Mouse (Mus musculus) liver, embryonic 11.5 days (tissue): ENCODE data around the gene Cenpb. TPM values are rescaled to one million over a fixed set of nuclear protein-coding genes. Genes with fewer than 3 reads are reported as not detected.
"Not testable (repeated sequence)": the region's sequence is repeated elsewhere in the genome, so short reads cannot be mapped to it uniquely, and the experiment has no call there.

Experiments
- ATAC-seq: fragments of 200-750 bp; cut with Nextera tagmentation; replicated peaks from 2 replicates; pipeline ENCODE4 v1.8.0; 2017; ENCODE audit warnings: moderate number of reproducible peaks, mild to moderate bottlenecking, moderate TSS enrichment, moderate library complexity; ENCODE audit not compliant: low FRiP score
- DNase-seq: peaks from one replicate; pipeline ENCODE4 v3.0.0-alpha.2; 2017; ENCODE audit warnings: low spot score
- H3K27ac ChIP-seq: fragments of 300-500 bp; sonication (generic); 2 replicates; pipeline ENCODE4 v1.5.1; 2014; ENCODE audit warnings: mild to moderate bottlenecking, low read depth, low read length, control low read depth
- H3K27me3 ChIP-seq: fragments of 300-500 bp; sonication (generic); replicated peaks from 2 replicates; pipeline ENCODE4 v1.6.1; 2014; ENCODE audit warnings: low read length, mixed read lengths; ENCODE audit not compliant: control insufficient read depth, insufficient read depth
- H3K36me3 ChIP-seq: fragments of 300-500 bp; sonication (generic); 2 replicates; pipeline ENCODE4 v1.6.1; 2014; ENCODE audit warnings: mild to moderate bottlenecking, low read length, moderate library complexity, mixed read lengths; ENCODE audit not compliant: control insufficient read depth, insufficient read depth
- H3K4me1 ChIP-seq: fragments of 300-500 bp; sonication (generic); replicated peaks from 2 replicates; pipeline ENCODE4 v1.6.1; 2014; ENCODE audit warnings: low read length, mixed read lengths; ENCODE audit not compliant: control insufficient read depth, insufficient read depth
- H3K4me2 ChIP-seq: fragments of 300-500 bp; sonication (generic); 2 replicates; pipeline ENCODE4 v1.6.1; 2014; ENCODE audit warnings: mild to moderate bottlenecking, control low read depth, moderate library complexity
- H3K4me3 ChIP-seq: fragments of 300-500 bp; sonication (generic); 2 replicates; pipeline ENCODE4 v1.5.1; 2014; ENCODE audit warnings: low read depth, low read length, control low read depth
- H3K9ac ChIP-seq: fragments of 300-500 bp; sonication (generic); 2 replicates; pipeline ENCODE4 v1.6.1; 2014; ENCODE audit warnings: low read depth, low read length, control low read depth
- H3K9me3 ChIP-seq: fragments of 300-500 bp; sonication (generic); 2 replicates; pipeline ENCODE4 v1.6.1; 2016; ENCODE audit warnings: low read length, inconsistent platforms, mixed read lengths; ENCODE audit not compliant: control insufficient read depth
- WGBS: fragments of 180-500 bp; shearing (Covaris S2); extraction: QIAGEN DNeasy Blood & Tissue Kit; methylation state at CpG from one replicate; pipeline ENCODE4 v1.1.7; 2014; 5-methylcytosine and 5-hydroxymethylcytosine counted together
- polyA plus RNA-seq: library from polyadenylated mRNA; unstranded; fragments of >200 nt; fragmentation: Nextera tagmentation; extraction: Ambion mirVana; gene quantifications from 2 replicates; pipeline ENCODE4 v1.2.1, GENCODE M21; 2014

Gene Cenpb
- 3.8 and 4.9 TPM in 2 replicates for polyA plus RNA-seq

DNA sequence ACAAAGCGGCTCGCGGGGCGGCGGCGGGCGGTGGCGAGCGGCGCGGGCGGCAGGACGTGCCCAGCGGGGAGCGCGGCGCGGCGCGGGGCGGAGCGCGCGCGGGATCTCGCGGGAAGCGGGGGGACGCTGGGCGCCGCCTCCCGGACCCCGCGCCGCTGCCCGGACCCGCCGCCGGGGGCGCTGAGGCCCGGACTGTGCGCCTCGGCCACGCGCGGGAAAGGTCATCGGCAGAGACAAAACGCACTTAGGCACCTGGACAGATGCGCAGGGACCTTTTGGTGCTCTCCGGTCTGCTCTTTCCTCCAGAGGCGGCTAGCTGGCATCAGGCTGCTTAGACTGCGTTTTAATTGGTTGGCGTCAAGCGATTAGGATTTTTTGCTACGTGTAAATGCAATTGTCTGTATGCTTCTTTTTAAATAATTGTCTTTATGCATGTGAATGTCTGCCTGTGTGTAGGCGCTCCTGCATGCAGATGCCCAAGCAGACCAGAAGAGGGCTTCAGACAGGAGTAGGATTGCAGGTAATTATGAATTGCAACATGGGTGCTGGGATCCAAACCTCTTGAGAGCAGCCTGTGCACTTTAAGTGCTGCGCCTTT lies at the start of gene Cenpb:
Gene Cenpb (minus strand): TSS at position 78 of the 598 bp plus-strand sequence.
- peak within 1 kb of the TSS; percentile 84 for H3K27ac ChIP-seq
- ATAC-seq (peak; percentile 81), DNase-seq (peak; percentile 76)
- WGBS: 3% methylated on average over 57 of the region's 57 CpGs
- no peaks in the 10 kb centered on the region for H3K9me3 ChIP-seq
- peaks cover 5% of the 10 kb centered on the region; the same call in 1 of the 2 replicates for H3K36me3 ChIP-seq
- peak within 1 kb of the TSS; percentile 92 for H3K9ac ChIP-seq
- peak within 1 kb of the TSS; percentile 86 for H3K4me3 ChIP-seq
- H3K4me2 ChIP-seq: peak within 1 kb of the TSS; percentile 94
- H3K4me1 ChIP-seq: peaks cover 24% of the 10 kb centered on the region
- no peaks in the 10 kb centered on the region for H3K27me3 ChIP-seq

DNA sequence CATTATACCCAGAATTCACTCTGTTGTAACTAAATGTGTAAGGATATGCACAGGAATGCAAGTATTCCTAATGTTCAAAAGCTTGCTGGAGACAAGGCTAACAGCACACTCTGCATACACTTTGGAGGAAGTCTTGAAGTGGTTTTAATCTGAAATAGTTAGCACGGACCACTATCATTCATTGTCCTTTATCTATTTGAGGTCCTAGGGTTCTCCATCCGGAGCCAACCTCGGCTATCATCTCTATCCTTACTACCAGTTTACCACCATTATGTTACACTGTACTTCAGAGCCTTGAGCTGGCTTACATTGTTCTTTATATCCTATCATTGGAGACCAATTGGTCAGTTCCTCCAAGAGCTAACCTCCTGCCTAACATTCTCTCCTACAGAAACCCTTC lies 47.4 kb upstream of the Cenpb start:
- Histone ChIP-seq H3K4me1 (peaks cover 23% of the 10 kb centered on the region), H3K27me3 (no peaks in the 10 kb centered on the region), H3K36me3 (no peaks in the 10 kb centered on the region), H3K9ac (no peak overlapping the region), H3K27ac (no peak overlapping the region), H3K4me2 (no peak overlapping the region), H3K9me3 (no peaks in the 10 kb centered on the region), H3K4me3 (no peak overlapping the region)
- no peak for DNase-seq
- 66% methylated on average over 3 of the region's 3 CpGs for WGBS
- no peak for ATAC-seq

DNA sequence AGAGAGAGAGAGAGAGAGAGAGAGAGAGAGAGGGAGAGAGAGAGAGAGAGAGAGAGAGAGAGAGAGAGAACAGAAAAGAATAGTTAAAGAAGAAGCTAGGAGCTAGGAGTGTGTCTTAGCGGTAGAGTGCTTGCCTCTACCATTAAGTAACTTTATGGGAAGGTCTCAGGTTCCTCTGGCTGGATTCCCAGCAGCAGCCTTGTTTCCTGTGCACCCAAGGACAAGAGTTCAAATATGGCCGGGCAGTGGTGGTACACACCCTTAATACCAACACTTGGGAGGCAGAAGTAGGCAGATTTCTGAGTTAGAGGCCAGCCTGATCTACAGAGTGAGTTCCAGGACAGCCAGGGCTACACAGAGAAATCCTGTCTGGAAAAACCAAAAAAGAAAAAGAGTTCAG lies 46.8 kb upstream of the Cenpb start:
- H3K9me3 ChIP-seq, ATAC-seq, H3K9ac ChIP-seq, H3K27ac ChIP-seq, H3K27me3 ChIP-seq, H3K4me2 ChIP-seq, DNase-seq, H3K4me3 ChIP-seq, H3K36me3 ChIP-seq: not testable (repeated sequence)
- peaks cover 28% of the 10 kb centered on the region for H3K4me1 ChIP-seq
- 70% methylated on average over 2 of the region's 2 CpGs for WGBS

DNA sequence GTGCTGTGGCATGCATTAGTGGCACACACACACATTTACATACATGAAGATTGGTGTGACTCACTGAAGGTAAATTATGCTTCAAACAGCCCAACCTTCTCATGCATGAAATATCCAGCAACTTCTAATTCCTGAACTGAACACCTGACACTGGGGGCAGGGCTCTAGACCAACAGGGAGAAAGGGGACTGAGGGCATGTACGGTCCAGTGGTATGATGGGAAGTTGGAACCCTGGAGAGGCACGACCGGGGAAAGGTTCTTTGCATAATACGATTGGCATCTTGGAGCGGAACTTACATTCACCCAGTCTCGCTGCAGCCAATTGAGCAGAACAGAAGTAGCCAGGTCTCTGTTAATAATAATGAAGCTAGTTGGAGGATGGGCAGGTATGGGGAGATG lies 45.3 kb upstream of the Cenpb start:
- ATAC-seq: no peak
- no peak overlapping the region for H3K4me3 ChIP-seq
- peaks cover 30% of the 10 kb centered on the region for H3K4me1 ChIP-seq
- 92% methylated on average over 6 of the region's 6 CpGs for WGBS
- no peaks in the 10 kb centered on the region for H3K36me3 ChIP-seq
- H3K27me3 ChIP-seq: no peaks in the 10 kb centered on the region
- H3K9me3 ChIP-seq: no peaks in the 10 kb centered on the region
- DNase-seq: no peak
- H3K27ac ChIP-seq: 0 out of 2 replicates have a peak overlapping the region, but pooled peaks have one; percentile 1
- no peak overlapping the region for H3K9ac ChIP-seq
- no peak overlapping the region for H3K4me2 ChIP-seq

DNA sequence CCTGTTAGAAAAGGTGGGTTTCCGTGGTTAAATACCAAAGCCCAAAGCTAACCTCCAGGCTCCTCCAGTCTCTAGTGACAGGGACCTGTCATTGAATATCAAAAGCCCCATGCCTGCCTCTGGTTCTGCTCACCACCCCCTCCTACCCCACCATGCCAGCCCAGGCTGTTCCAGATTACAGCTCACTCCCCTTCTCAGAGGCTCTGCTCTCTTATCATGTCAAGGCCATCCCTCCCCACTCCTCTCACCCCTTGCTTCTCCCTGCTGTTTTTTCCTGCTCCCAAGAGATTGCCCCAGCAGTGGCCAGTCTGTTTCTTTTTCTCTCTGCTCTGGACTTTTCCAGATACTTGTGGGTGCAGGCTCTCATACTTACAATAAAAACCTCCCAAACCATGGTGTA lies 43.7 kb upstream of the Cenpb start:
- no peaks in the 10 kb centered on the region for H3K27me3 ChIP-seq
- no peak overlapping the region for H3K4me3 ChIP-seq
- peak overlapping the region; percentile 23 for H3K4me2 ChIP-seq
- no peaks in the 10 kb centered on the region for H3K9me3 ChIP-seq
- peaks cover 30% of the 10 kb centered on the region for H3K4me1 ChIP-seq
- ATAC-seq (peak; percentile 99), DNase-seq (peak; percentile 57)
- H3K36me3 ChIP-seq: no peaks in the 10 kb centered on the region
- H3K27ac ChIP-seq: peak overlapping the region; percentile 84
- peak overlapping the region; percentile 31; the same call in 1 of the 2 replicates for H3K9ac ChIP-seq
- 48% methylated on average over 1 of the region's 1 CpGs for WGBS

DNA sequence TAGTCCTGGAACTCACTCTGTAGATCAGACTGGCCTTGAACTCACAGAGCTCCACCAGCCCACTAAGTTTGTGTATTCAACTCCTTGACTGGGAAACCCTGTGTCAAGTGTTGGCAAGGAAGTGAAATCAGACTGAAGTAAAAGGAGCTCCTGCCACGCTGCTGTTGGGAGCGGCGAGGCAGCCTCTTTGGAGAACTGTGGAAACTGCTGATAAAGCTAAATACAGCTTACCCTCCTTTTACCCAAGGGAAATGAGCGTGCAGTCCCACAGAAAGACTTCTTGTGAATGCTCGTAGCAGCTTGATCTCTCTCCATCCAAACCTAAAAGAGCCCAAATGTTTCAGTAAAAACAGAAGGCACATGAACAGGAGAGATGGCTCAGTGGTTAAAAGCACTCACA lies 42.7 kb upstream of the Cenpb start:
- H3K9ac ChIP-seq: peak overlapping the region; percentile 17
- DNase-seq (no peak), ATAC-seq (0 out of 2 replicates have a peak, but pooled peaks have one; percentile 37)
- H3K9me3 ChIP-seq: no peaks in the 10 kb centered on the region
- H3K4me2 ChIP-seq: peak overlapping the region; percentile 50
- peaks cover 30% of the 10 kb centered on the region for H3K4me1 ChIP-seq
- peak overlapping the region; percentile 84 for H3K27ac ChIP-seq
- H3K27me3 ChIP-seq: no peaks in the 10 kb centered on the region
- no peaks in the 10 kb centered on the region for H3K36me3 ChIP-seq
- H3K4me3 ChIP-seq: no peak overlapping the region
- WGBS: 28% methylated on average over 5 of the region's 5 CpGs

DNA sequence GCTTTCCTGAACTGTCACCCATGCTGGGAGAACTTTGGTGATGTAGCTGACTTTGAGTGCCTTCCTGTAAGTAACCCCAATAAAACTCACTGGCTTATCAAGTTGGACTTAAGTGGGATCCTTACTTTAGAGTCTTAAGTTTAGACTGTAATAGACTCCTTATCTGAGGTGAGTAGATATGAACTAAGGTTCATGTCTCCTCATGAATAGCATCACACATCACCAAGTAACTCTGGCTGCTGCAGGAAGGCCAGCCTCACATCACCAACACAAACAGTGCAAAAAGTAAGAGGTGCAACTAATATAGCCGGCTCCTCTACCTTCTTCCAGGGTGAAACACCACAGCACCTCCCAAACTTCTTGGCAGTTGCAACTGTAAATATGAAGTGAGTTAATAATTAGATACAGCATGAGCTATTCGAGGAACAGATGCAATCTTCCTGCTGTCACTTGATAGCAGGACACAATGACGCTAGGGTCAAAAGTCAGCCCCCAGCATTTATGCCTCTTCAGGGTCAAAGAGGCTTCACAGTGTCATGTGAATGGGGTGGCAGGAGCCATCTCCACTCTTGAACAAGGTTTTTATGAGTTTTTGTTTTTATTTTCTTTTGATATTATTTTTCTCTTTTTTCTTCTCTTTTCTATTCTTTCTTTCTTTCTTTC lies 42.1 kb upstream of the Cenpb start:
- Histone ChIP-seq H3K9ac (peak overlapping the region; percentile 17; the same call in 1 of the 2 replicates), H3K4me1 (peaks cover 27% of the 10 kb centered on the region), H3K4me3 (no peak overlapping the region), H3K27ac (no peak overlapping the region; the same call in 1 of the 2 replicates), H3K9me3 (no peaks in the 10 kb centered on the region), H3K4me2 (peak overlapping the region; percentile 50; the same call in 1 of the 2 replicates), H3K27me3 (no peaks in the 10 kb centered on the region), H3K36me3 (no peaks in the 10 kb centered on the region)
- no peak for DNase-seq
- no peak for ATAC-seq
- WGBS: 53% methylated on average over 3 of the region's 3 CpGs

DNA sequence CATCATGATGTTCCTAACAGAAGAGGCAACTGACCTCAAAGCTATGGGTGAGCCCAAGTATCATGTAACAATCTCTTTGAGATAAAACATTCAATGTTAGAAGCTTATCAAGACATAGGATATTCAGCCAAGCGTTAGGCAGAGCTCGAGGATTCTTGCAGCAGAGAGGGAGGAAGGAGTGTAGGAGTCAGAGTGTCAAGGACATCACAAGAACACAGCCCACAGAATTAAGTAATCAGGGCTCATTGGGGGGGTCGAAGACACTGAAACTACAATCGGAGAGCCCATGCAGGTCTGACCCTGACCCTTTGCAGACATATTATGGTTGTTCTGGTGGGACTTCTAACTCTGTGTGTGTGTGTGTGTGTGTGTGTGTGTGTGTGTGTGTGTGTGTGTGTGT lies 40.2 kb upstream of the Cenpb start:
- Histone ChIP-seq H3K4me3 (no peak overlapping the region), H3K9me3 (no peaks in the 10 kb centered on the region), H3K4me1 (peaks cover 27% of the 10 kb centered on the region), H3K27me3 (no peaks in the 10 kb centered on the region), H3K36me3 (no peaks in the 10 kb centered on the region), H3K27ac (no peak overlapping the region), H3K4me2 (no peak overlapping the region), H3K9ac (no peak overlapping the region)
- WGBS: 56% methylated on average over 4 of the region's 4 CpGs
- ATAC-seq: no peak
- DNase-seq: no peak
